Mouse (Mus musculus): ENCODE results near the gene Zfp941. TPM values are rescaled to one million over a fixed set of nuclear protein-coding genes. Genes with fewer than 3 reads are reported as not detected.

Zfp941 gene
- polyA plus RNA-seq, 1 experiment from 2014 or later, result 0.66 TPM

DNA sequence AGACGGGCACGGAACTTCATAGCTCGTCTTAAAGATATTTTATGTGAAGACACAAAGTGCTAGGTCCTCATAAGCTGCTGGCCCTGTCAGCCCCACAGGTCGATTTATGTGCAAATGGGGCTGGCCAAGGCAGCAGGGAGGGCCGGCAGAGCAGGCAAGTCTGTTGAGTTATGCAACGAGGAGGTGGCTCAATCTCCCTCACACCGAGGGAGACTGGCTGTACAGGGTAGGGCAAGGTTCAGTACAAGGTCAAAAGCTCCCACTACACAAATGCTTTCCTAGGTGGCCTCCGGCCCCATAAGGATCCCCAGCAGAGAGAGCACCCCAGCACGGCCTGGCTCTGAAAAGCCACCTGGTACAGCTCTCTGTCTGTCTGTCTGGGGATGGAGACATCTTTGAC lies 31.4 kb upstream of the Zfp941 start:
- Histone ChIP-seq H3K9ac (no peak overlapping the region), H3K27me3 (replicated peaks) (no peaks in the 10 kb centered on the region), H3K4me2 (no peak overlapping the region), H3K27ac (replicated peaks) (no peak overlapping the region), H3K36me3 (peaks cover 43% of the 10 kb centered on the region), H3K9me3 (no peaks in the 10 kb centered on the region), H3K4me3 (no peak overlapping the region), H3K4me1 (peaks cover 18% of the 10 kb centered on the region)
- WGBS, result 84% methylated on average over 9 of the region's 9 CpGs
- ATAC-seq (ENCODE audit: extremely low read depth, insufficient number of reproducible peaks, low FRiP score, low TSS enrichment), result no peak

DNA sequence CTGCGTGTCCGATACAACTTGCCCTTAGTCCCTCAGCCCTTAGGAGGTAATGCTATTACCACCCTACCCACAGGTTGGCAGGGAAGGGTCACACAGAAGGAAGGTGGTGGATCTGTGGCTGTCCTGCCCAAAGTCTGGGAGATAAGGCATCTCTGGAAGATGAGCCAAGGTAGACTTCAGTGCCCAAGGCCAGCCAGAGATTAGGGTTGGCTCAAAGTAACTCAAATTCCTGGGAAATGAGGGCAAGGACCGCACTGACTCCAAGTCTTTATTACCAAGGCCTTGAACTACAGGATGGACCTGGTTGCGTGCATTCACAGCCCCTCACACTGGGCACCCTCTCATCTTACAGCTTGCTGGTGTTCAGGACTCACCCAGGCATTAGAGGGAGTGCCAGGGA lies 29.9 kb upstream of the Zfp941 start:
- no peak overlapping the region for H3K27ac ChIP-seq (replicated peaks)
- no peaks in the 10 kb centered on the region for H3K9me3 ChIP-seq
- no peak overlapping the region for H3K9ac ChIP-seq
- no peak overlapping the region for H3K4me2 ChIP-seq
- H3K36me3 ChIP-seq, result peaks cover 43% of the 10 kb centered on the region
- 96% methylated on average over 4 of the region's 4 CpGs for WGBS
- no peak for ATAC-seq (ENCODE audit: extremely low read depth, insufficient number of reproducible peaks, low FRiP score, low TSS enrichment)
- no peak overlapping the region for H3K4me3 ChIP-seq
- H3K4me1 ChIP-seq, result peaks cover 20% of the 10 kb centered on the region
- H3K27me3 ChIP-seq (replicated peaks), result peaks cover 5% of the 10 kb centered on the region; the same call in 1 of the 2 replicates

DNA sequence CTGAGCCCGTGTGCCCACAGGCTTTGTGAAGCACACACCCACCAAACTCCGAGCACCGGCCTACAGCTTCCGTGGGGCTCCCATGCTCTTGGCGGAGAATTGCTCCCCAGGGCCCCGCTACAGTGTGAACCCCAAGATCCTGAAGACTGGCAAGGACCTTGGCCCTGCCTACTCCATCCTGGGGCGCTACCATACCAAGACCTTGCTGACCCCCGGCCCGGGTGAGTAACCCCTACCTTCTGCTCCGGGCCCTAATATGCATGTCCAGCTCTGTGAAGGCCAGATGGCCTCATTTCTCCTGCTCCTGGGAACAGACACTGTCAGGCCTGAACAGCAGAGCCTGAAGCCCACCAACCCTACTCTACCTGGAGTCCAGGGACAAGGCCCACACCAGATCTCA lies 26.6 kb upstream of the Zfp941 start:
- H3K36me3 ChIP-seq, result peaks cover 29% of the 10 kb centered on the region
- 83% methylated on average over 10 of the region's 10 CpGs for WGBS

DNA sequence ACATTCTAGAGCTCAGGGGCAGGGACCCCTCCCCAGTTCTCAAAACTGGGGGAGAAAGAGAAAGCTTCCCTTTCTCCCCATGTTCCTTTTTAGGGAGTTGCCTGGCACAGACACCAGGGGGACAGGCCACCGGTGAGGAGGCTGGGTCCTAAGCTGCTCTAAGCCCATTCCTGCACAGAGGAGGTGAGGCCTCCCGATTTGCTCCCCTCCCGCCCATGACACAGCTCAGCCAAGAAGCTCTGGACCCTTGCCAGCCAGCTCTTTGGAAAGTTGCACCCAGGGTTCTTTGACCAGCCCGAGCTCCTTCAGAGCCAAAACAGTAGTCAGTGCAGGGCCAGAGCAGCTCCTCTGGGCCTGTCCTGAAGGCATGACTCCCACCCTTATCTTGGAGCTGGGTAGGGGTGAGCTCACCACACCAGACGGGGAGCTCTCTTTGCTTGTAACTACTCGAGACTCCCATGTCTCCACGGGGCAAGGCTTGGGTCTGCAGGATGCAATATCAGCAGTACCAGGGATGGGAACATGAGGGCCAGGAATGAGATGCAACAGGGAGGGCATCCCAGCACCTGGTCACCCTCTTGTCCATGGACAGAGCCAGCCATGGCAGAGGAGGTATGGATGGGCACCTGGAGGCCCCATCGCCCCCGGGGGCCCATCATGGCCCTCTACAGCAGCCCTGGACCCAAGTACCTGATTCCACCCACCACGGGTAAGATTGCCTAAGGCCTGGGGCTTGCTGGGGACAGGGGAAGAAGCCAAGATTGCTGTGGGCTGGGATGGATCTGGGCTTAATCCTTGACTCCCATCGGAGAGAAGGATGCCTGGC lies 26.0 kb upstream of the Zfp941 start, which contains the start of gene Odf3:
Gene Odf3 (plus strand): TSS at position 51 of the 826 bp plus-strand sequence.
- Histone ChIP-seq H3K4me2 (no peak within 1 kb of the TSS), H3K9me3 (no peaks in the 10 kb centered on the region), H3K27me3 (replicated peaks) (peaks cover 41% of the 10 kb centered on the region), H3K27ac (replicated peaks) (no peak within 1 kb of the TSS), H3K4me1 (peaks cover 10% of the 10 kb centered on the region; the same call in 1 of the 2 replicates), H3K9ac (peak within 1 kb of the TSS; percentile 37), H3K36me3 (peaks cover 23% of the 10 kb centered on the region), H3K4me3 (no peak within 1 kb of the TSS)
- ATAC-seq (ENCODE audit: extremely low read depth, insufficient number of reproducible peaks, low FRiP score, low TSS enrichment), result no peak
- 48% methylated on average over 11 of the region's 11 CpGs for WGBS

More for the DNA sequence above, 26.6 kb upstream of the Zfp941 start:
- H3K4me3 ChIP-seq, result no peak overlapping the region
- ATAC-seq (ENCODE audit: extremely low read depth, insufficient number of reproducible peaks, low FRiP score, low TSS enrichment), result no peak
- H3K4me2 ChIP-seq, result no peak overlapping the region
- H3K9ac ChIP-seq, result no peak overlapping the region
- no peaks in the 10 kb centered on the region for H3K9me3 ChIP-seq
- no peak overlapping the region for H3K27ac ChIP-seq (replicated peaks)
- H3K4me1 ChIP-seq, result peaks cover 10% of the 10 kb centered on the region; the same call in 1 of the 2 replicates
- peaks cover 35% of the 10 kb centered on the region for H3K27me3 ChIP-seq (replicated peaks)

DNA sequence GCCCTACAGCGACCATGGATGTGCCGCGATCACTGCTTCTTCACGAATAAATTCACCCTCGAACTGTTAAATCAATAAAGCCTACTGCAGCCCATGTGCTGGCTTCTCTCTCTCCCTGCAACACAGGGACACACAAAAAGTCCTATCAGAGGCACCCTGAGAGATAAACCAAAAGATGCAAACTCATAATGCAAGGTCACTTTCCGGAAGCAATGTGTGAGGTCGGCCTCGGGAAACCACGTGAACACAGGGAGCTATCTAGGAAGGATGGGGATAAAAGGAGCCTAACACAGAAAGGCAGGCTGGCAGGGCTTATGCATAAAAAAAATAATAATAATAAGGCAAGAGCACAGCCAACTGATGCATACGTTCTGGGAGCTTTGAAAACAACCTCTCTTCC lies 24.7 kb upstream of the Zfp941 start:
- H3K27ac ChIP-seq (replicated peaks), result no peak overlapping the region
- H3K27me3 ChIP-seq (replicated peaks), result peaks cover 54% of the 10 kb centered on the region
- no peak overlapping the region for H3K4me2 ChIP-seq
- no peaks in the 10 kb centered on the region for H3K9me3 ChIP-seq
- H3K4me3 ChIP-seq, result no peak overlapping the region
- no peak for ATAC-seq (ENCODE audit: extremely low read depth, insufficient number of reproducible peaks, low FRiP score, low TSS enrichment)
- 78% methylated on average over 10 of the region's 10 CpGs for WGBS
- no peak overlapping the region for H3K9ac ChIP-seq
- peaks cover 10% of the 10 kb centered on the region; the same call in 1 of the 2 replicates for H3K4me1 ChIP-seq
- peaks cover 10% of the 10 kb centered on the region for H3K36me3 ChIP-seq

DNA sequence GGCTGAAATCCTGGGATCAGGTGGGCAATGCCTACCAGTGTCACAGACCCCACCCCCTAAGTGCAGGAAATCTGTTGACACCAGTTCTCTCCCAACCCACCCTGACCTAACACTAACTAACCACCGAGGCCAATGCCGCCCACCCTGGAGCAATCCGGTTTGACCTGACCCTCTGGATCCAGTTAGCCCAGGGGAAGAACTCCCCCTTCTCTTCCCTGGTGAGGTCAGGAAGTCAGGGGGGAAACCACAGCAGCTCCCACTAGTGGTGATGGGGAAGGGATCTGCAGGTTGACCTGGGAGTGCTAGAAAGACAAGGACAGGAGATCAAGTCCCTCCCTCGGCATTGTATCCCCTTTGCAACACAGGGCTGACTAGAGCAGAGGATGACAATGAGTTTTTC lies 23.7 kb upstream of the Zfp941 start:
- Histone ChIP-seq H3K27me3 (replicated peaks) (peaks cover 64% of the 10 kb centered on the region), H3K4me1 (peaks cover 10% of the 10 kb centered on the region; the same call in 1 of the 2 replicates), H3K36me3 (peaks cover under 1% of the 10 kb centered on the region; the same call in 1 of the 2 replicates), H3K4me2 (no peak overlapping the region), H3K9ac (no peak overlapping the region), H3K27ac (replicated peaks) (no peak overlapping the region), H3K9me3 (no peaks in the 10 kb centered on the region), H3K4me3 (no peak overlapping the region)
- ATAC-seq (ENCODE audit: extremely low read depth, insufficient number of reproducible peaks, low FRiP score, low TSS enrichment), result no peak
- 57% methylated on average over 4 of the region's 4 CpGs for WGBS

DNA sequence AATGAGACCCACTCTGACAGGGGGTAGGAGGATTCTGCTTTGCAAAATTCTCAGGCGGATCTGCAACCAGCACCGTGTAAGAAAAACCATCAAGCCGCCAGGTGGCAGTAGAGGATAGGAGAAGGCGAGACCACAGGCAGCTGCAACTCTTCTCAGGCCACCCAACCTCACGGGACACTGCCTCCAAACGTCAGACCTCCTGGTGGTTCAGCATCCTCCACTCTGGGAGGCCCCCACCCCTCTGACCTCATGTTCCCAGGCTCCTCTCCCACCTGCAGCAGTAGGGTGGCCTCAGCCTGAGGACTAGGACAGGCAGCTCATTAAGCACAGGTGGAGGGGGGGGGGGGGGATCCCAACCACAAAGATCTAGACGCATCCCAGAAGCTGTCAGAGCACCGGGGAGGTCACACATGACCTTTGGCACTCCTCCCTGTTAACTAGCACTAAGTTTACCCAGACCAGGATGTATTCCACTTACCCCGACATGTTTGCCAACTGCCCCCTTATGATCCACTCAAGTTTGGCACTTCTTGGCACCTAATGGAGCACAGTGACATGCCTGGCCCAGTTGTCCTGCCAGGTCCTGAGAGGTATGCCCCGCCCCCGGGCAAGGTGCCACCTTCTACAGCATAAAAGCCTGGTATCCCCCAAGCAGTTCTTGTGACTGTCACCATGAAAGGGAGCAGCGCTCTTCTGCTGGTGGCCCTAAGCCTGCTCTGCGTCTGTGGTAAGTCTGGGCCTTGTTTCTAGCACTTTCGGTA lies 23.1 kb upstream of the Zfp941 start, which contains the start of gene Scgb1c1:
Gene Scgb1c1 (plus strand): TSS at position 643 of the 761 bp plus-strand sequence.
- H3K9ac ChIP-seq, result no peak within 1 kb of the TSS
- peaks cover 70% of the 10 kb centered on the region for H3K27me3 ChIP-seq (replicated peaks)
- no peaks in the 10 kb centered on the region for H3K9me3 ChIP-seq
- no peak within 1 kb of the TSS for H3K27ac ChIP-seq (replicated peaks)
- H3K4me2 ChIP-seq, result no peak within 1 kb of the TSS
- H3K4me1 ChIP-seq, result peaks cover 10% of the 10 kb centered on the region; the same call in 1 of the 2 replicates
- 25% methylated on average over 14 of the region's 14 CpGs for WGBS
- H3K36me3 ChIP-seq, result no peaks in the 10 kb centered on the region
- H3K4me3 ChIP-seq, result no peak within 1 kb of the TSS
- ATAC-seq (ENCODE audit: extremely low read depth, insufficient number of reproducible peaks, low FRiP score, low TSS enrichment), result no peak; the same call in 1 of the 2 replicates

DNA sequence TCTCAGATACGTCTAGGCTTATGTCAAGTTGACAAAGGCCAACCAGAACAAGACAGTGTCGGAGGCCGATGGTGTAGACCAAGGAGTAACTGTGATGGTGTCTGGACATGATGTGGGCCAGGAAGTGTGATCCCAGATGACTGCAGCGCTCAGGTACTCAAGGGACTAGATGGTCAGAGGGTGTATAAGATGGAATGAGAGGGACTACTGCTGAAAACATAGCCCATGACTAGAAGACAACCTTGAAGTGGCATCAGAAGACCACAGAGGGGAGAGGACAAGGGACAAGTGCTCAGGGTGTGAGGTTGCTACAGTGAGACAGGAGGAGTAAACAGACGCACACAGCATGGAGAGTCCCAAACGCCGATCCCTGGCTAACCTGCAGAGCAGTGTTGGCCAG lies 21.8 kb upstream of the Zfp941 start:
- Histone ChIP-seq H3K4me1 (peaks cover 10% of the 10 kb centered on the region; the same call in 1 of the 2 replicates), H3K27ac (replicated peaks) (no peak overlapping the region), H3K9ac (no peak overlapping the region), H3K4me3 (no peak overlapping the region), H3K4me2 (no peak overlapping the region), H3K9me3 (no peaks in the 10 kb centered on the region), H3K27me3 (replicated peaks) (peaks cover 83% of the 10 kb centered on the region), H3K36me3 (no peaks in the 10 kb centered on the region)
- no peak for ATAC-seq (ENCODE audit: extremely low read depth, insufficient number of reproducible peaks, low FRiP score, low TSS enrichment)
- 61% methylated on average over 7 of the region's 7 CpGs for WGBS

DNA sequence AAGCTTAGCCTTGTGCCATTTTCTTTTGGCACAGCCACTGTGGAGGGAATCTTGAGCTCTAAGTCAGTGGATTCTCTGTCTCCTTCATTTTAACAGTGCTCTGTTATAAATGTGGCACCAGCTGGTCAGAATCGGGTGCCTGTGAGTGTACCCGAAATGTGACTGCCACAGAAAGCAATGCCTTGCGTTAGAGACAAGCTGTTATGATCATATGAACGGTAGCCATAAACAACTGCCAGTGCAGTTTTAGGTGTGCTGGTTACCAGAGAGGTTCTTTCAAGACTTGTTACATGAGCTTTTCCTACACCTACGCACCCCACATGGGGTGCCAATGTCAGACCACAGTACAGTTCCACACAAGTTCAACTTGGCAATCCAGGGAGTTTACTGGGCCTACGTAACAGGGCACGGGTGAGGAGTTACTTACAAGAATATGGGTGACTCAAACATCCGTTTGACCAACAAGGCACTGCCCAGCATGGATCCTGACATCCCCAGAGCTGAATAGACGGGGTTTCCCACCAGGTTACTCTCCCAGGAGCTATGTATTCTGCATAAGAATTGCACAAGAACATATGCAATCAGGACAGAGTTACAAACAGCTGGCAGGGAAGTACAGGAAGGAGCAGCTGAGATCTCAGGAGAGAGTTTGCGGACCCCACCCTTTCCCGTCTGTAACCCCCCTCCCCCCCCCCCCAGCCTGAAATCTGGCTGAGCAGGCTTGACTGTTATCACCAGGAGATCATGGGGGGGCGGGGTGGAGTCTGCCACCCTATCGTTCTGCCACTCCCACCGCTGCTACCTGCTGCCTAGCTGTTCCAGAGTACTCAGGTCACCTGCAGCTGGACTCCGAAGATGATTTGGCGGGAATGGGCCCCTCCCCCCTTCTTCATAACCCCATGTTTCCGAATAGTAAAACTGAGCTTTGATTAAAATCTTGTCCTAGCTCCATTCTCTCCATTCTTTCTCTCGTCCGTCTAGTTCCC lies 19.1 kb upstream of the Zfp941 start:
- Histone ChIP-seq H3K4me2 (no peak overlapping the region), H3K27ac (replicated peaks) (no peak overlapping the region), H3K9ac (no peak overlapping the region), H3K4me1 (no peaks in the 10 kb centered on the region), H3K27me3 (replicated peaks) (peaks cover 92% of the 10 kb centered on the region), H3K36me3 (no peaks in the 10 kb centered on the region), H3K4me3 (no peak overlapping the region), H3K9me3 (no peaks in the 10 kb centered on the region)
- ATAC-seq (ENCODE audit: extremely low read depth, insufficient number of reproducible peaks, low FRiP score, low TSS enrichment), result no peak
- 30% methylated on average over 19 of the region's 19 CpGs for WGBS

DNA sequence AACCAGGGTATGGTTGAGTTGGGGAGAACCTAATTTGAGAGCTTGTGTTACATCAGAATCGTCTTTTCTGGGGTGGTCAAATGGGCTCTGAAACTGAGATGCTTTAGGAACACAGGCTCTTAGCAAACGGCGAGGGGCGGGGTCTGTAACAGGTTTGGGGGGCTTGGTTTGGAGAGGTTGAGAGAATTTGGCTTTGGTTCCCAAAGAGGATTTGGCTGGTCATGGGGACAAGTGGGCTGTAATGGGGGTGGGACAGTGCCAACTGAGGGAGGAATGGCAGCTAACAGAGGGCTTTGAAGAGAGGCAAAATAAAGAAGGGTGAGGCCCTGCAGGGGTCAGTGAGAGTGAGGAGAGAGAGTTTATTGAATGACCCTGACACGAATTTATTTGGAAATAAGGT lies 17.6 kb upstream of the Zfp941 start:
- Histone ChIP-seq H3K9me3 (no peaks in the 10 kb centered on the region), H3K4me2 (no peak overlapping the region), H3K9ac (no peak overlapping the region), H3K27ac (replicated peaks) (no peak overlapping the region), H3K36me3 (no peaks in the 10 kb centered on the region), H3K4me1 (no peaks in the 10 kb centered on the region), H3K27me3 (replicated peaks) (peaks cover 93% of the 10 kb centered on the region), H3K4me3 (no peak overlapping the region)
- WGBS, result 55% methylated on average over 5 of the region's 5 CpGs
- no peak for ATAC-seq (ENCODE audit: extremely low read depth, insufficient number of reproducible peaks, low FRiP score, low TSS enrichment)
